Mouse (Mus musculus) frontal cortex, adult 2 months (tissue): ENCODE results near the gene Psmc3ip. TPM values are rescaled to one million over a fixed set of nuclear protein-coding genes. Genes with fewer than 3 reads are reported as not detected.
A peak's percentile ranks its signal among the peaks of the same experiment; 100 is the strongest.

Experiments
- DNase-seq, 2 experiments: peaks; one replicate each; pipeline ENCODE4 v3.0.0; 2022; ENCODE audit warnings: low spot score in 1 of 2; ENCODE audit errors: extremely low spot score in 1 of 2
- polyA plus RNA-seq: library from polyadenylated mRNA; depleted of rRNA; stranded (reverse); fragments of >200 nt; gene quantifications from 2 replicates; pipeline ENCODE4 v1.2.3, GENCODE M21; 2012

The Psmc3ip gene
- polyA plus RNA-seq, 1 experiment = 7.8 TPM

GRCm38 (mm10) chr11:101119761-101120544 lies 24.7 kb upstream of the Psmc3ip start, which contains the start of the genes Retreg3 and Tubg1:
Gene Retreg3, minus strand, starts transcription at chr11:101119893.
Gene Tubg1, plus strand, starts transcription at chr11:101119938.
- DNase-seq = peak; percentile 95 to 99

GRCm38 (mm10) chr11:101119131-101119760 lies 24.0 kb upstream of the Psmc3ip start:
- no peak for DNase-seq

- DNase-seq = no peak
These were observed 22.9 kb upstream of the Psmc3ip start for GRCm38 (mm10) chr11:101118105-101118504.

- no peak for DNase-seq
These were observed 20.3 kb upstream of the Psmc3ip start for GRCm38 (mm10) chr11:101115564-101115963.

GRCm38 (mm10) chr11:101112186-101112585 lies 16.9 kb upstream of the Psmc3ip start:
- DNase-seq = no peak

- no peak for DNase-seq
These were observed 15.9 kb upstream of the Psmc3ip start for GRCm38 (mm10) chr11:101111178-101111577.

- no peak for DNase-seq
These were observed 15.5 kb upstream of the Psmc3ip start for GRCm38 (mm10) chr11:101110708-101111107.

GRCm38 (mm10) chr11:101109351-101109750 lies 14.1 kb upstream of the Psmc3ip start:
- no peak for DNase-seq

GRCm38 (mm10) chr11:101103011-101103410 lies 7.8 kb upstream of the Psmc3ip start:
- DNase-seq = no peak

- no peak for DNase-seq
These were observed 3.0 kb upstream of the Psmc3ip start for GRCm38 (mm10) chr11:101098231-101098630.

GRCm38 (mm10) chr11:101094930-101095313 lies 314 bp downstream of the Psmc3ip start:
- DNase-seq = no peak

- no peak for DNase-seq
These were observed 5.3 kb downstream of the Psmc3ip start for GRCm38 (mm10) chr11:101089931-101090330.

- DNase-seq = no peak
These were observed 7.6 kb downstream of the Psmc3ip start for GRCm38 (mm10) chr11:101087682-101088055.

- DNase-seq = peak; percentile 87 to 97
These were observed 8.2 kb downstream of the Psmc3ip start, which contains the start of gene Mlx for GRCm38 (mm10) chr11:101086756-101087681. Gene Mlx, plus strand, starts transcription at chr11:101087277.

GRCm38 (mm10) chr11:101086323-101086674 lies 8.9 kb downstream of the Psmc3ip start:
- DNase-seq = no peak

GRCm38 (mm10) chr11:101085617-101086322 lies 9.5 kb downstream of the Psmc3ip start:
- DNase-seq = no peak

- no peak for DNase-seq
These were observed 10.4 kb downstream of the Psmc3ip start for GRCm38 (mm10) chr11:101084811-101085210.

- DNase-seq = no peak
These were observed 11.0 kb downstream of the Psmc3ip start for GRCm38 (mm10) chr11:101084246-101084645.

GRCm38 (mm10) chr11:101083083-101083697 lies 12.0 kb downstream of the Psmc3ip start:
- DNase-seq = no peak
